Mouse (Mus musculus) ES-E14 (cell line): ENCODE results near the gene Rhbdd1. TPM values are rescaled to one million over a fixed set of nuclear protein-coding genes. Genes with fewer than 3 reads are reported as not detected.

Source experiments
- DNase-seq: peaks from one replicate; pipeline ENCODE4 v3.0.0-alpha.2; 2013; ENCODE audit warnings: low read depth, low spot score
- H3K27ac ChIP-seq: 2 replicates; pipeline ENCODE4 v1.5.1; 2012; ENCODE audit warnings: low read depth, mild to moderate bottlenecking, low read length, moderate library complexity, mixed read lengths; ENCODE audit not compliant: poor library complexity, insufficient read depth, severe bottlenecking
- H3K36me3 ChIP-seq: 2 replicates; pipeline ENCODE4 v1.6.1; 2012; ENCODE audit warnings: mild to moderate bottlenecking, low read length, moderate library complexity, mixed read lengths; ENCODE audit not compliant: control insufficient read depth, poor library complexity, insufficient read depth, severe bottlenecking
- H3K4me1 ChIP-seq, 2 experiments: fragments of 150-350 bp in 1 of 2; sonication (generic) in 1 of 2; 2 replicates each; pipeline ENCODE4 v1.6.1; 2012; ENCODE audit warnings: low read length in 2 of 2, mild to moderate bottlenecking in 1 of 2, mixed read lengths in 1 of 2; ENCODE audit not compliant: control insufficient read depth in 2 of 2, insufficient read depth in 2 of 2, poor library complexity in 1 of 2
- H3K4me3 ChIP-seq, 2 experiments: fragments of 150-350 bp in 1 of 2; sonication (generic) in 1 of 2; 2 replicates each; pipeline ENCODE4 v1.5.1; 2012; ENCODE audit warnings: low read length in 2 of 2, low read depth in 1 of 2, mild to moderate bottlenecking in 1 of 2, mixed read lengths in 1 of 2; ENCODE audit not compliant: insufficient read depth in 1 of 2, poor library complexity in 1 of 2, severe bottlenecking in 1 of 2
- H3K9ac ChIP-seq: 2 replicates; pipeline ENCODE4 v1.6.1; 2012; ENCODE audit warnings: low read depth, mild to moderate bottlenecking, low read length, mixed read lengths; ENCODE audit not compliant: poor library complexity, insufficient read depth, severe bottlenecking
- H3K9me3 ChIP-seq: fragments of 150-350 bp; sonication (generic); 2 replicates; pipeline ENCODE4 v1.6.1; 2012; ENCODE audit warnings: low read depth, mild to moderate bottlenecking, low read length; ENCODE audit not compliant: control insufficient read depth, insufficient read depth
- CHD2 ChIP-seq: IDR thresholded peaks from 2 replicates; pipeline ENCODE4 v1.6.1; 2014; ENCODE audit warnings: mild to moderate bottlenecking, low read depth, low read length, inconsistent platforms
- HCFC1 ChIP-seq: IDR thresholded peaks from 2 replicates; pipeline ENCODE4 v1.6.1; 2012; ENCODE audit warnings: low read length, inconsistent platforms, borderline replicate concordance; ENCODE audit not compliant: insufficient read depth
- MAFK ChIP-seq: IDR thresholded peaks from 2 replicates; pipeline ENCODE4 v1.6.1; 2014; ENCODE audit warnings: mild to moderate bottlenecking, low read depth, low read length, inconsistent platforms; ENCODE audit not compliant: insufficient read depth
- ZC3H11A ChIP-seq: IDR thresholded peaks from 2 replicates; pipeline ENCODE4 v1.6.1; 2012; ENCODE audit warnings: low read depth, mild to moderate bottlenecking, inconsistent platforms, low read length, borderline replicate concordance
- ZNF384 ChIP-seq: IDR thresholded peaks from 2 replicates; pipeline ENCODE4 v1.6.1; 2012; ENCODE audit warnings: low read depth, low read length, inconsistent platforms
- in situ Hi-C, 2 experiments: fragments of 600-800 bp; cut with MboI; formaldehyde crosslinking; loops; one replicate each; pipeline ENCODE4 v1.15.1; 2025; ENCODE audit warnings: low sequenced_read_pairs in 2 of 2, inconsistent platforms in 1 of 2; ENCODE audit not compliant: unreplicated experiment in 2 of 2
- total RNA-seq: library from RNA; depleted of rRNA; stranded (reverse); fragments of 300-350 nt; gene quantifications from 2 replicates; pipeline ENCODE4 v1.2.3, GENCODE M21; 2012

Gene Rhbdd1
- total RNA-seq, 1 experiment, result 14.1 TPM

GRCm38 (mm10) chr1:82361240-82361639, 45.0 kb downstream of the Rhbdd1 start:
- in situ Hi-C loops, result no loop called here
- TF ChIP-seq ZC3H11A, result no peak
- no peak for TF ChIP-seq ZNF384
- TF ChIP-seq MAFK, result no peak
- no peak for TF ChIP-seq HCFC1
- TF ChIP-seq CHD2, result no peak
- Histone ChIP-seq H3K4me3 (no peak overlapping the region), H3K36me3 (no peaks in the 10 kb centered on the region), H3K4me1 (no peaks in the 10 kb centered on the region), H3K9ac (no peak overlapping the region), H3K9me3 (no peaks in the 10 kb centered on the region), H3K27ac (no peak overlapping the region)
- DNase-seq, result no peak

DNA sequence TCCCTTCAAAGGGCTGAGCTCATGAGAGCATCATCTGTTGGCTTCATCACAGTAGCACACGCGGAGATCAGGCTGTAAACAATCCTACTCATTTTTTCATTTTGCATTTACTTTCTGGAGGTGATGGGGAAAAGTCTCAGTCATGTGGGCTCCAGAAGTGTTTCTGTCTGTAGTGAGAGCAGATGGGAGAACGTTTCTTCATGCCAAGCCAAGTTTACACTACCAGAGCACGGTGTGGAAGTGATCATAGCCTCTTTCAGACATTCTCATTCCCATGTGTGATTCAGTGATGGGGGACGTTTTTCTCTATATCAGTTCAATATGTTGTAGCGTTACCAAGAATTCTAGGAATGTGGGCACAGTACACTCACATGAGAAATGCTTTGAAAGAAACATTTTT, 45.9 kb downstream of the Rhbdd1 start:
- Histone ChIP-seq H3K9me3 (no peaks in the 10 kb centered on the region), H3K36me3 (no peaks in the 10 kb centered on the region), H3K27ac (no peak overlapping the region), H3K4me1 (no peaks in the 10 kb centered on the region), H3K9ac (no peak overlapping the region), H3K4me3 (no peak overlapping the region)
- no peak for TF ChIP-seq MAFK
- no peak for TF ChIP-seq CHD2
- TF ChIP-seq HCFC1, result no peak
- no peak for TF ChIP-seq ZNF384
- no peak for TF ChIP-seq ZC3H11A
- no peak for DNase-seq
- in situ Hi-C loops, result no loop called here

- no peak for TF ChIP-seq ZNF384
- TF ChIP-seq HCFC1, result no peak
- no peak for TF ChIP-seq CHD2
- TF ChIP-seq ZC3H11A, result no peak
- TF ChIP-seq MAFK, result no peak
- in situ Hi-C loops, result no loop called here
- DNase-seq, result no peak
- H3K9me3 ChIP-seq, result no peaks in the 10 kb centered on the region
- H3K4me3 ChIP-seq, result no peak overlapping the region
- H3K4me1 ChIP-seq, result no peaks in the 10 kb centered on the region
- H3K36me3 ChIP-seq, result no peaks in the 10 kb centered on the region
- H3K9ac ChIP-seq, result no peak overlapping the region
- no peak overlapping the region for H3K27ac ChIP-seq
Measured at GRCm38 (mm10) chr1:82364047-82364446, 47.8 kb downstream of the Rhbdd1 start.

- no peak overlapping the region for H3K9ac ChIP-seq
- TF ChIP-seq ZNF384 (no peak), CHD2 (no peak), ZC3H11A (no peak), HCFC1 (no peak), MAFK (no peak)
Measured at GRCm38 (mm10) chr1:82364468-82364867, 48.2 kb downstream of the Rhbdd1 start.

GRCm38 (mm10) chr1:82371636-82372428, 55.6 kb downstream of the Rhbdd1 start:
- DNase-seq, result no peak
- in situ Hi-C loops, result no loop called here
- H3K9ac ChIP-seq, result no peak overlapping the region
- no peak overlapping the region for H3K4me3 ChIP-seq
- TF ChIP-seq MAFK (no peak), ZNF384 (no peak), CHD2 (no peak), ZC3H11A (no peak), HCFC1 (no peak)
- no peaks in the 10 kb centered on the region for H3K9me3 ChIP-seq
- H3K4me1 ChIP-seq, result no peaks in the 10 kb centered on the region
- H3K36me3 ChIP-seq, result no peaks in the 10 kb centered on the region
- H3K27ac ChIP-seq, result no peak overlapping the region

More at GRCm38 (mm10) chr1:82364468-82364867, 48.2 kb downstream of the Rhbdd1 start:
- Histone ChIP-seq H3K9me3 (no peaks in the 10 kb centered on the region), H3K27ac (no peak overlapping the region), H3K4me1 (no peaks in the 10 kb centered on the region), H3K4me3 (no peak overlapping the region), H3K36me3 (no peaks in the 10 kb centered on the region)
- DNase-seq, result no peak
- in situ Hi-C loops, result no loop called here
